Mouse (Mus musculus) stomach, postnatal 0 days (tissue): Measurements from ENCODE around the gene Klhdc8a.

Experiments
- CTCF ChIP-seq: IDR thresholded peaks from 2 replicates; pipeline ENCODE4 v1.5.1; 2016; ENCODE audit warnings: antibody characterized with exemption, low read depth, mild to moderate bottlenecking, moderate library complexity
- EP300 ChIP-seq: optimal IDR thresholded peaks from 2 replicates; pipeline ENCODE3; 2016; ENCODE audit warnings: antibody characterized with exemption

GRCm38 (mm10) chr1:132260331-132260730 lies 38.1 kb upstream of the Klhdc8a start:
- no peak for TF ChIP-seq CTCF
- TF ChIP-seq EP300, result no peak
